Mouse (Mus musculus) naive thymus-derived CD4-positive, alpha-beta T cell, adult 2 months (primary cell): ENCODE results near the gene Cacna1a.
A peak's percentile ranks its signal among the peaks of the same experiment; 100 is the strongest.

Source experiments
- DNase-seq: peaks from one replicate; pipeline ENCODE4 v3.0.0-alpha.2; 2011; ENCODE audit warnings: low read depth

Gene Cacna1a

DNA sequence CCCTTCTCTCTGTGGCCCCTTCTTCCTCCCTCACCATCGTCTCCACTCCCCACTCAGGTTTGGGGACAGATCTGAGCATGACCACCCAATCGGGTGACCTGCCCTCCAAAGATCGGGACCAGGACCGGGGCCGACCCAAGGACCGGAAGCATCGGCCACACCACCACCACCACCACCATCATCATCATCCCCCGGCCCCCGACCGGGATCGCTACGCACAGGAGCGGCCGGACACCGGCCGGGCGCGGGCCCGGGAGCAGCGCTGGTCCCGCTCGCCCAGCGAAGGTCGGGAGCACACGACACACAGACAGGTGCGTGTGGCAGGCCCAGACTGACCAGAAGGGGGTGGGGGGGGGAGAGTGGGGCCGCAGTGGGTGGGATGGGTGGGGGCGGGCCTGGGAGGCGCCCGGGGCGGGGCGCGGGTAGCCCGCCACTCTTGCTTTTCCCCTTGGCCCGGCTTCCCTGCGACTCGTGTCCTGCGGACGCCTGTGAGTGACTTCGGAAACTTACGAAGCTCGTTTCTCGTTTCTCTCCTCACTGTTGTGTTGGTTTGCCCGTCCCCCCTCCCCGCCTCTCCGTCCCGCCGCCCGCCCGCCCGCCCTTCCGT, 250.4 kb downstream of the Cacna1a start:
- DNase-seq, result no peak

DNA sequence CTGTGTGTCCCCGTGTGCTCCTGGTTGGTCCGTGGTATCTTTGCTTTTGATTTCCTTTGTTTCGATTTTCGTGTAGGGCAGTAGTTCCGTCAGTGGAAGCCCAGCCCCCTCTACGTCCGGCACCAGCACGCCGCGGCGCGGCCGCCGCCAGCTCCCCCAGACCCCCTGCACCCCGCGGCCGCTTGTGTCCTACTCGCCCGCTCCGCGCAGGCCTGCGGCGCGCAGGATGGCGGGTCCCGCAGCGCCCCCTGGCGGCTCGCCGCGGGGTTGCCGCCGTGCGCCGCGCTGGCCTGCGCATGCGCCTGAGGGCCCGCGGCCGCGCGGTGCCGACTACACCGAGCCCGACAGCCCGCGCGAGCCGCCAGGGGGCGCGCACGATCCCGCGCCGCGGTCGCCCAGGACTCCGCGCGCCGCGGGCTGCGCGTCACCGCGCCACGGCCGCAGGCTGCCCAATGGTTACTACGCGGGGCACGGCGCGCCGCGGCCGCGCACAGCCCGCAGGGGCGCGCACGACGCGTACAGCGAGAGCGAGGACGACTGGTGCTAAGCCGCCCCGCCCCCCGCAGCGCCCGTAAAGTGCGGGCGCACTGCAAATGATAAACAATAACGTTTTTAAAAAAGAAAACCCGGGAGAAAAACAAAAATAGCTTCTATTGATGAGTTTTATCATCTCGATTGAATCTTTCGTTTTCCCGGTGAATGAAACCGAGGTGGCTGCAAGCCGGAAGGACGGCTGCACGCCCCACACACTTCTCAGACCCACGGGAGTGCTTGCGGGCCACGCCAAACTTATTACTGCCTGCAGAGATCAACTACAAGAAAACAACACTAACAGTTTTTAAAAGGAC, 251.1 kb downstream of the Cacna1a start:
- DNase-seq, result peak; percentile 96

DNA sequence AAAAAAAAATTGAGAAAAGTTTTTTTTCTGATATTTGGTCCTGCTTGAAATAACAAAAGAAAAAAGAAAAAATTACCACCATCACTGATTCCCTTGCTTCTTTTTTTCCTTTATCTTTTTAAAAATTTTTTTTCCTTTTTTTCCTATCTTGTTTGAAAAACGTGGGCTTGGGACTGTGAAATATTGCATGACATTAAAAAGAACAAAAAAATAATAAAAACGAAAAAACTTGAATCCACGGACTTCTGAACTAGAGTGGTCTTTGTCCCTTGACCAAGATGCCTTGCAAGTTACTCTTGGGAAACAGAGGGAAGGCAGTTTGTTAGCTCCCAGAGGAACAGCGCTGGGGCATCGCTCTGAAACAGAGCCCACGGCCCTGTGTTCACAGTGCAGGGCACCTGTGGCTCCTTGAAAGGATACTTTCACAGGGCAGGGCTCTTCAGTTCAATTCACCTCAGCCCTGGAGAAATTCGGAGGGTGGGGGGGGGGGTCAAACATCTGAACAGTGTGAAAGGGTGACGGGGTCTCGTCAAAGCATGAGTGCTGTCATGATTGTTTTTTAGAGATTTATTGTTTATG, 251.9 kb downstream of the Cacna1a start:
- DNase-seq, result peak; percentile 24

DNA sequence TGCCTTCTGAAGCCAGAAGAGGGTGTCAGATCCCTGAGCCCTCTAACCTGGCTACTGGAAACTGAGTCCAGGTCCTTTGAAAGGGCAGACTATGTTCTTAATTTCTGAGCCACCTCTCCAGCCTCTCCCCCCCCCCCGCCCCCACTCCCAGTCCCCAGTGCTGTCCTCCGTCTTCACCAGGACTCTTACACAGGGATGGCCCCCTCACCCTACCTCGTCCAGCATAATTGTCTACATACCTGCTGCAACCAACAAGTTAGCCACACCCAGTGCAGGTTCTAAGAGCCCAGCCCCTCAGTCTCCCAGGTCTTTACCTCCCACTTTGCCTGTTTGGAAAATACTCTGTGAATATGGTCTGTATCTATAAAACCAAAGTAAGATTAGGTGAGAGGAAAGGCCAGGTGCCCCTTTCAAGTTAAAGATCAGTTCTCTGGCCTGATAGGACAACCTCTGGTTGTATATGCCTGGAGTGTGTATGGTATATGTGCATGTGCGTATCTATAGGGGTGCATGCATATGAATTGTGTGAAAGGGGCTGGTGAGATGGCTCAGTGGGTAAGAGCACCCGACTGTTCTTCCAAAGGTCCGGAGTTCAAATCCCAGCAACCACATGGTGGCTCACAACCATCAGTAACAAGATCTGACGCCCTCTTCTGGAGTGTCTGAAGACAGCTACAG, 252.5 kb downstream of the Cacna1a start:
- no peak for DNase-seq

DNA sequence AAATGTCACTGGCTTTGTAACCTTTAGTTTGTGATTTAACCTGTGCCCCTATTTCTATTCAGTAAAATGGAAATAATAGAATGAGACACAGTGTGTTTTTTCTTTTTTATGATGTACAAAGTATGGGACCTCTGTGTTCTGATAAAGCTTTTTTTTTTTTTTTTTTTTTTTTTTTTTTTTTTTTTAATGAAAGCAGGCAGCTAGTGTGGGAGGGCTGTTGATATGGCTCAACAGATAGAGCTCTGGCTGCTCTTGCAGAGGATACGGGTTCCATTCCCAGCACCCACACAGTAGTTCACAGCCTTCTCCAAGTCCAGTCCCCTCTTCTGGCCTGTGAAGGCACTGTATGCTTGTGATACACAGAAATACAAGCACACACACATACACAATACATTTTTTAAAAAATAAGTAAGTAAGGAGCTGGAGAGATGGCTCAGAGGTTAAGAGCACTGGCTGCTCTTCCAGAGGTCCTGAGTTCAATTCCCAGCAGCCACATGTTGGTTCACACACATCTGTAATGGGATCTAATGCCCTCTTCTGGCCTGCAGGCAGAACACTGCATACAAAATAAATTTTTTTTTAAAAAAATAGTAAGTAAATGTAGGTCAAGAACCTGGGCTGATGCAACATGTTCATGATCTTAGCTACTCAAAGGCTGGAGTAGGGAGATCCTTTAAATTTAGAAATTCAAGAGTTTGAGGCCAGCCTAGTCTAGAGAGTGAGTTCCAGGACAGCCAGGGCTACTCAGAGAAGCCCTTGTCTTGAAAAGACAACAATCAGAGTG, 253.5 kb downstream of the Cacna1a start:
- DNase-seq, result peak; percentile 31

DNA sequence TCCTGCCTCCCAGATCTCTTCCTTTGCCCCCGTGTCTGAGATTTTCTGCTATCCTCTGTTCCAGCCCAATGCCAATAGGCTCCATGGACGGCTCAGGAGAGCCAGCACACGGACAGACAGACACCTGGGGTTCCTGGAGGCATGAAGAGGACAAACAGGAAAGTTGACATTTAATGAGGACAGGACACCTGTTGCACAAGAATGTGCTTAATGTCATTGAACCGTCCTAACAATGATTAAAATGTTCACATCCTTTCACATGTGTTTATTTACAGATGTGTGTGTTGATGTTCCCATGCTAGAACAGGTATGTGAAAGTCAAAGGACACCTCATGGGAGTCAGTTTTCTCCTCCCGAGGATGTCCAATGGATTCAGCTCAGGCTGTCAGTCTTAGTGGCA, 254.8 kb downstream of the Cacna1a start:
- no peak for DNase-seq

DNA sequence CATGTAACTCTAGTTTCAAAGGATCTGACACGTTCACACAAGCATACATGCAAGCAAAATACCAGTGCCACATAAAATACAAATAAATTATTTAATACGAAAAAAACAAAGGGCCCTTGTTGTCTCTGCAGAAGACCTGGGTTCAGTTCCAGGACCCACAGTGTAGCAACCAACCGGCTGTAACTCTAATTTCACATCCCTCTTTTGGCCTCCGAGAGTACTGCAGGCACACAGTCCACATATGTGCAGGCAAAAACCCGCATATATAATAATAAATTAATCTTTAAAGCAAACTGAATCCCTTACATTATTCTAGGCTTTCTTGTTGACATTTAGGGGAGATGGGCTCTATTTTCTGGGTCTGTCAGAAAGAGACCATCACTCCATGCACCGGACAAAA, 258.6 kb downstream of the Cacna1a start:
- no peak for DNase-seq

DNA sequence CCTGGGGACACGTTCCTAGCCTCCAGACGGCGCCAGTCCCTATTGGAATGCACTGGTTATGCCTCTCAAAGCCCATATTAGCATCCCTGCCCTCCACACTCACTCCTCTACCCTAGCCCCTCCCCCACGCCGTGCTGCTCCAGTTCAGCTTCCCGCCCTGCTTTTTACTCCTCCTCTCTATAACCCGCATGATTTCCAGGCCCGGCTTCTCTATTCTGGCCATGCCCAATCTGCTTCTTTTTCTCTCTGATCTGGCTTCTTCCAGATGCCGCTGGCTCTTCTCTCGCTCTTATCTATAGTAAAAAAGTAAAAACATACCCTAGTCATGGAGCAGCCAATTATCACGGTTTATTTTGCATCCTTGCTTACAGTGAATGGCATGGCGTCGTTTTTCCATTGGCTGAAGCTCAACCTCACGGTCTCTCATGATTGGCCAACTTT, 259.2 kb downstream of the Cacna1a start:
- DNase-seq, result no peak

DNA sequence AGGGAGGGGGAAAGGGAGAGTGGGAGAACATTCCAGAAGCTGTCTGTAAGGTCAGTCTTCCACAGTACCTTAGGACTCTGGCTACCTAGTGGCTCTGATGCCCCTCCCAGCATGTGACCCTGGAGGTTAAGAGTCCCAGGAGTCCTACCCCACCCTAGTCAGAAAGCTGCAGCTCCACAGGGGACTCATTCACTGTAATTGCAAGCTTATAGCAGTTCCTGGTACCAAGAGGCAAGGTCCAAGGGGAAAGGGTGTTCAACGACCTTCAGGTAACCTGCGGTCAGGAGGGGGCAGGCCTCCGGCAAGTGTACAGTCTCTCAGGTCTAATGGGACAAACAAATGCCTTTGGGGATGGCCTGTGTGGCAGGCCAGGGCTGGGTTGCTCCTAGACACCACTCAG, 262.0 kb downstream of the Cacna1a start:
- DNase-seq, result no peak

DNA sequence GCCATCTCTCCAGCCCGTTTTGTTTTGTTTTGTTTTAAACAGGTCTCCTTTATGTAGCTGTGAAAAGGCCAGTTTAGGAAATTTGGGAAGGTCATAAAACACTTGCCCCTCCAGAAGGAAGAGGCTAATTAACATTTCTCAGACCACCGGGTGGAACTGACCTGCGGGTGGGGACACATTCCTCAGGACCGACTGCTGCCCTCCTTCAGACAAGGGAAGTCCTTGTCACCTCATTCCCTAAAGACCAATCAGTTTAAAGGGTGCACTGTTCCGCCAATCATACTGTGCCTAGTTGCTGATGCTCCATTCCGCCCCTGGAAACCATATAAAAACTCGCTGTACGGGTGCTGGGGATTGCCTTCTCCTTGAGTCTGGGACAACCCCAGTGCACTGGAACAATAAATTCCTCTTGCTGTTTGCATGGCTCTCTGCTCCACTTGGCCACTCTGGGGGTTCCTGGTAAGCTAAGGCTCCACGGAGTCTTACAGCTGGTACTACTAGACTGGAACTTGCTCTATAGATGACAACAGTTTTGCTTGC, 264.9 kb downstream of the Cacna1a start:
- DNase-seq, result no peak

DNA sequence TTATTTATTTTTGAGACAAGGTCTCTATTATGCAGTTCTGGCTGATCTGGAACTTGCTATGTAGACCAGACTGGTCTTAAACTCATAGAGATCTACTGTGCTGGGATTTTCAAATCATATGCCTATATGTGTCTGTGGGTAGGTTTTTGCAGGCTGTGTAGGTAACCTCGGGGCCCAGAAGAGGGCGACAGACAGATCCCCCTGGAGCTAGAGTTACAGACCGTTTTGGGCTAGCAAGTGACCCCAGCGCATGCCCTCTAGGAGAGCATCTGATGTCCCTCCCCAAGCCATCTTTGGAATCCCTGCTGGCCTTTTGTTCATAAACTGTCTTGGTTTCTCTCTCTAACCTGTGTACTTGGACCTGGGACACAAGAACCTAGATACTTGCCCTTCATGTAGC, 266.4 kb downstream of the Cacna1a start:
- peak; percentile 37 for DNase-seq

DNA sequence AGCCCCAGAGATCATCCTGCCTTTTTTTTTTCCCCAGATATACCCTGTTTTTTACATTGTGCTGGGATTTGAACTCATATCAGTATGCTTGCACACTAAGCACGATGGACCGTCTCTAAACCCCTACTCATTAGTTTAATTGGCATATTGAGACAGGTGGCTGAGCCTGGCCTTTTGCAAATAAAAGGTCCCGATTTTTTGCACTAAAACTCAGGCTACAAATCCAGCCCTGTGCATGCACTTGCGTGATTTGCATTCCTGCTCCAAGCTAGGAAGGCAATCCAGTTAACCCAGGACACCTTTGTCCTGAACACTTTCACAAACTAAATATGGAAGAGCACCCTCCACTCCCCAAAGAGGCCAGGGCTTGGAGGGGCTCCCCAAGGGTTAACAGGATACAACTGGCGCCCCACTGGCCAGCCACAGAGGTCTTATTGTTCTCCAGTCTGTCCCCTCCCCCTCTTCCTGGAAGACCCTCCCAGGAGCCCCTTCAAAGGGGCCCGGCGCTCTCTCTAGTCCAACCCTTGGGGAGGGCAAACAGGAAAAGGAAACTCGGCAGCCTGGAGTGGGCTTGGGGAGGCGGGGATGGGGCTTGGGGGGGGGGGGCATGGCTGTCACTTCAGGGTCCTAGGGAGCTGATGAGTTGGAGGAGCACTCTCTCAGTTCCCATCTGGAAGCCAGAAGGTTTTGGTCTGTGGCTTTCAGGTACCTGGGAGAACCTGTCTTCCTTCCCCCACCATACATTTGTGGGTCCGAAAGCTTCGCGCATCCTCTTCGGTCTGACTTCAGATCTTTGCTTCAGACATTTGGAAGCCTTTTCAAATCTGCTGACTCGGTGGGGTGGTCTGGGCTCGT, 267.3 kb downstream of the Cacna1a start:
- peak; percentile 40 for DNase-seq

DNA sequence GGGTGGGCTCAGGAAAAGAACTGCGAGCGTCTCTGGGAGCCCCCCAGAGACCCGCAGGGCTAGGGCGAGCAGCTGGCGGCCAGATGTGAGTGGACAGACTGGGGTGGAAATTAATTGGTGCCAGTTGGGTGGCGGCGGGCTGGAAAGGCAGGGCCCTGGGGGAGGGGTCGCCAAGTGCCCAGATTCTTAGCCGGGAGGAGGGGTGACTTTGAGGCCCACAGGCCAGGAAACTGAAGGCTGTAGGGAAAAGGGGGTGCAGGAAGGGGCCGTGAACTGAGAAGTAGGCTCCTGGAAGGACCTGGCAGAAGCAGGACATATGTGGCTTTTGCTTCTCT, 267.9 kb downstream of the Cacna1a start:
- DNase-seq, result no peak

DNA sequence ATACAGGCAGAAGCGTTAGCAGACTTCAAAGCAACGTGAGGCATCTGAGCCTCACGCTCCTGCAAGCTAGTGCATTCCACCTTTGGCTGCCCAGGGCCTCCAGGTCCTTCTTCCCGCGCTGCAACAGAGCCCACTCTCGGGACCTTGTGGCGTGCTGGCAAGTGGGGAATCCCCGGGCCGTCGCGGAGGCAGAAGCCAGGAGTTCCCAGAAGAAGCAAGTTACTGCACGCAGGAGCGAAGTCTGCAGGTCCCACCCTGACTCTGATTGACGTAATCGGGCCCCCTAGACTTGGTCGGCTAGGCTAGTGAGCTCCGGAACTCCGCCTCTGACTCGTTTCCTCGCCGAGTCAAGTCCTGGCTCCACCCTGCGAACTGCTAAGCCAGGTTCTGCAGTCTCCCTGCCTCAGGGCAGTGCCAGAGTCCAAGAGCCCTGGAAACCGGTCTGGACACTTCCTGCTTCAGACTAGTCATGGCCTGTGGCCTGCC, 268.4 kb downstream of the Cacna1a start:
- DNase-seq, result peak; percentile 81

DNA sequence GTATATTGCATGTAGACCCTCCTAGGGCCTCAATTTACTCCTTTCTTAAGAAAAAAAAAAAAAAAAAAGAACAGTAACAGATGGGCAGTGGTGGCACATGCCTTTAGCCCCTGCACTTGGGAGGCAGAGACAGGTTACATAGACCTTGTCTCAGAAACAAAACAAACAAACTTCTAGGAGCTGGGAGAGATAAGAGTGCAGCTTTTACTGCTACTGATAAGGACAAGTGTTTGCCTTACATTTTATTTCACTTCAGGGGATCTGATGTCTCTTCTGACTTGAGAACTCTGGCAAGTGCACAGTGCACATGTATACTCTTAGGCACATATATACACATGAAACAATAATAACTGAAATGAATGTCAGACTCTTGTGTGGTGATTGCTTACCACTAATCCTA, 269.0 kb downstream of the Cacna1a start:
- peak; percentile 32 for DNase-seq

DNA sequence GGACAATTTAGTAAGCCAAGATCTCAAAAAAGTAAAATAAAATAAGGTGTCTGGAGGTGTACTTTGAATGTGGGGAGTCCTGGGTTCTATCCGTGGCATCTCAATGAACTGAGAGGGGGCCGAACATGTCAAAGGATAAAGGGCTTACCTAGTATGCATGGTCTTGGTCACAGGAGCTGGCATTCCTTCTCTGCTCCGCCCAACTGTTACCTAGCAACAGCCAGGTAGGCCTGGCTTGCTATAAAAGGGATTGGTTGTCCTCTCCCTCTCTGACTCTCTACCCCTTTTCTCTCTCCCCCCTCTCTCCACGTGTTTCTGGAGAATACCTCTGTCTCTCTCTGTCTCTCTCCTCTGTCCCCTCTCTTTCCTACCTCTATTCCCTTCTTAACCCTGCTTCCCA, 269.4 kb downstream of the Cacna1a start:
- peak; percentile 23 for DNase-seq

DNA sequence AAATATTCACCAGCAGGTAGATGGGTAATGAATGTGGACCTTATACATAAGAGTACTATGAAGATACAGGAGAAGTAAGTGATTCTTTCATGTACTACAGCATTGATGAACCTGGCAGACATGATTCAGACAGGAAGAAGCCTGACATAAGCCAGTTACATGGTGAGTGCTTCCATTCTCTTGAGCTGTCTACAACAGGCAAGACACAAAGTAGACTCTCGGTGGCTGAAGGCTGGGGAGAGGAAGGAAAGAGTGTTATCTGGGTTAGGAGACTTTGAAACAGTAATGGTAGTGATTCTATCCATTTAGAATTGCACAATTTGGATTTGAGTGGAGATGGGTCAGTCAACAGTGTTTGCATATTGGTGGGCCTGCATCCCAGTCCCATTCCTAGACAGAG, 270.7 kb downstream of the Cacna1a start:
- DNase-seq, result peak; percentile 50

DNA sequence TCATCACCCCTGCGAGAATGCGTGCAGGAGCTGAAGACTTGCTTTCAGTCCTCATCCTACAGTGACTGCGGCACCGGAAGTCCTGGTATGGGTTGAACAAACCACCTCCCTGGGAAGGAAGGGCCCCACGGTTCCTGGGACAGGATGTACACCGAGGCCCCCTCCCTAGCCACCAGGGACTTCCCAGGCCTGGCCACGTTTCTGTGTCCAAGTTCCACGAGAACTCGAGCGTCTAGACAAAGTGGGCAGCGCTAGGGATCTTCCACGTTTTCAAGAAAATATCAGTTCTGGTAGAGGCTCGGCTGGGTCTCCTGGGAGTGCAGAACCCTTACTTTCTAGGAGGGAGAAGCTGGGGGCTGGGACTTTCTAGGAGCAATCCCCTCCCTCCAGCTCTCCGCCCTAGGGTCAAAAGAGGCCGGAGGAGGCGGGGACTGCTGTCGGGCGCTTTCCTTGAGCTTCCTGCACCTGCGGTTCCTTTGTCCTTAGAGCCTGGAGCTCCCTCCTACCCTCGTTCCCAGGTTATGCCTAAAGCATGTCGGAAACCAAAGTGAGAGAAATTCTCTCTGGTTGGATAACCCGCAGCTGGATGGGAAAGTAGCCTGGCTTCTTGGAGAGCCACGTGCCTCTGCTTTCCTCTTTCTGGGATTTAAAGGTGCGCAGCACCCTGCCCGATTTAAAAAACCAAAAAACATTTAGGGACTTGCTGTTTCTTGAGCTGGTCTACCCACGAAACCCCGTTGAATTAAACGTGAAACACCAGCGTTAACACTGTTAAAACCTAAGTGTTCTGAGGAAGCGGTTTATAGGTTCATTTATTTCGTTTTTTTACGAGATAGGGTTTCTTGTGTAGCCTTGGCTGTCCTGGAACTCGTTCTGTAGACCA, 271.9 kb downstream of the Cacna1a start:
- DNase-seq, result peak; percentile 88

DNA sequence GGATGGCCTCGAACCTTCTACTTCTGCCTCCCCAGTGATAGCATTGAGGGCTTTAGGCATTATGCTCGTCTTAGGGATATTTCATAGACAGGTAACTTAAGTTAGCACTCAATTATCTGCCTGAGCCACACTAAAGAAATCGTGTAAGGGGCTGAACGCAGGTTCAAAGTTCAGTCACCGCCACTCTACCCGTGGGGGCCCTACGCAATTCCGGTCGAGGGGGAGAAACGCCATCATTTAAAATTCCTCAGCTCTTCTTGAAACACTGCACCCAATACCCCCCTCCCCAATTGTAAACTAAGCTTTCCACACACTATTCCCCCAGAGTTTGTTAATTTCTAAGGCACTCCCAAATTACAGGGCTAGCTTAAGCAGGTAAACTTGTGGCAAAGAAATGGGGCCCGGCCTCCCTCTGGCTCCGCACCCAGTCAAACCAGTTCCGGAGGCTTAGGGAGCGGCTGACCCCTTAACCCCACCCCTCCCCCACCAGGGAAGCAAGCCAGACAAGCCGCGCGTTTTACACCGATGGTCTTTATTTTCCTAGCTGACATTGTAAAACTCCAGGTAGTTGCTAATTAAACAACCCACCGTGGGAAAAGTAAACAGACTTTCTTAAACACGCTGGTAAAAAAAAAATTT, 272.7 kb downstream of the Cacna1a start:
- peak; percentile 68 for DNase-seq
